Mouse (Mus musculus) subcutaneous adipose tissue, adult 2 months (tissue): ENCODE results near the gene Rab5a. TPM values are rescaled to one million over a fixed set of nuclear protein-coding genes. Genes with fewer than 3 reads are reported as not detected.

ENCODE experiments used
- polyA plus RNA-seq: library from polyadenylated mRNA; depleted of rRNA; stranded (reverse); fragments of >200 nt; gene quantifications from 2 replicates; pipeline ENCODE4 v1.2.3, GENCODE M21; 2012; ENCODE audit warnings: low replicate concordance; rRNA removed

Rab5a gene
- 9.7 and 11.5 TPM in 2 replicates for polyA plus RNA-seq

GRCm38 (mm10) chr17:53478858-53479603, at the start of gene Rab5a:
Gene Rab5a (plus strand): TSS chr17:53479234.

GRCm38 (mm10) chr17:53462603-53463495, 16.2 kb upstream of the Rab5a start, which contains the start of gene Efhb:
Gene Efhb (minus strand): TSS chr17:53463321.

GRCm38 (mm10) chr17:53539351-53539750, 60.3 kb downstream of the Rab5a start, which contains the start of gene Pp2d1:
Gene Pp2d1 (minus strand): TSS chr17:53539451.

Other genes with a start within 250 kb of the Rab5a start
- 0.19 and 2.1 TPM in 2 replicates for gene Efhb, start 15.9 kb upstream of the Rab5a start, polyA plus RNA-seq
- gene Pp2d1, start 60.2 kb downstream of the Rab5a start, polyA plus RNA-seq, result not detected in 2 replicates
- 13.7 and 17.9 TPM in 2 replicates for gene Kat2b, start 87.6 kb downstream of the Rab5a start, polyA plus RNA-seq
- 0.09 and 0.95 TPM in 2 replicates for gene Sgo1, start 210.1 kb downstream of the Rab5a start, polyA plus RNA-seq